Mouse (Mus musculus): ENCODE data around the gene Trim17. TPM values are rescaled to one million over a fixed set of nuclear protein-coding genes. Genes with fewer than 3 reads are reported as not detected.
A peak's percentile ranks its signal among the peaks of the same experiment; 100 is the strongest.

Gene Trim17
- polyA plus RNA-seq, 1 experiment from 2014 or later = 0.45 TPM

- Histone ChIP-seq H3K27ac (ENCODE audit: low read depth, low read length) (peak within 1 kb of the TSS; percentile 84), H3K4me1 (ENCODE audit: control insufficient read depth, insufficient read depth, low read length) (peaks cover 14% of the 10 kb centered on the region)
- under 1% methylated on average over 87 of the region's 95 CpGs for WGBS
Measured at GRCm38 (mm10) chr11:58938322-58939087, 16.0 kb upstream of the Trim17 start, which contains the start of gene Rnf187. Rnf187 (minus strand) TSS chr11:58938916.

GRCm38 (mm10) chr11:58939088-58939439 lies 15.4 kb upstream of the Trim17 start:
- peaks cover 5% of the 10 kb centered on the region; the same call in 1 of the 2 replicates for H3K36me3 ChIP-seq (ENCODE audit: control insufficient read depth, insufficient read depth, low read length)
- peak overlapping the region; percentile 90; the same call in 1 of the 2 replicates for H3K4me3 ChIP-seq (ENCODE audit: low read depth, low read length)
- ATAC-seq (ENCODE audit: low FRiP score) (no peak), DNase-seq (ENCODE audit: low spot score, missing footprints) (no peak)
- 17% methylated on average over 6 of the region's 6 CpGs for WGBS
- H3K4me1 ChIP-seq (ENCODE audit: control insufficient read depth, insufficient read depth, low read length) = peaks cover 14% of the 10 kb centered on the region
- H3K27ac ChIP-seq (ENCODE audit: low read depth, low read length) = peak overlapping the region; percentile 72
- H3K9me3 ChIP-seq (ENCODE audit: control insufficient read depth, low read length) = no peaks in the 10 kb centered on the region
- peak overlapping the region; percentile 97 for H3K9ac ChIP-seq (ENCODE audit: low read length)
- H3K27me3 ChIP-seq (ENCODE audit: control insufficient read depth, insufficient read depth, low read length) = no peaks in the 10 kb centered on the region
- peak overlapping the region; percentile 98 for H3K4me2 ChIP-seq

More at GRCm38 (mm10) chr11:58938322-58939087, 16.0 kb upstream of the Trim17 start, which contains the start of gene Rnf187:
- ATAC-seq (ENCODE audit: low FRiP score) (peak; percentile 96), DNase-seq (ENCODE audit: low spot score, missing footprints) (peak; percentile 100)
- peaks cover 8% of the 10 kb centered on the region for H3K36me3 ChIP-seq (ENCODE audit: control insufficient read depth, insufficient read depth, low read length)
- no peaks in the 10 kb centered on the region for H3K27me3 ChIP-seq (ENCODE audit: control insufficient read depth, insufficient read depth, low read length)
- peak within 1 kb of the TSS; percentile 97 for H3K9ac ChIP-seq (ENCODE audit: low read length)
- peak within 1 kb of the TSS; percentile 98 for H3K4me2 ChIP-seq
- no peaks in the 10 kb centered on the region for H3K9me3 ChIP-seq (ENCODE audit: control insufficient read depth, low read length)
- H3K4me3 ChIP-seq (ENCODE audit: low read depth, low read length) = peak within 1 kb of the TSS; percentile 90

- ATAC-seq (ENCODE audit: low FRiP score) (no peak), DNase-seq (ENCODE audit: low spot score, missing footprints) (no peak)
- H3K9ac ChIP-seq (ENCODE audit: low read length) = no peak overlapping the region
- no peaks in the 10 kb centered on the region for H3K9me3 ChIP-seq (ENCODE audit: control insufficient read depth, low read length)
- H3K4me1 ChIP-seq (ENCODE audit: control insufficient read depth, insufficient read depth, low read length) = 0 out of 2 replicates have a peak, but pooled peaks cover 4% of the 10 kb centered on the region
- no peak overlapping the region for H3K27ac ChIP-seq (ENCODE audit: low read depth, low read length)
- H3K4me3 ChIP-seq (ENCODE audit: low read depth, low read length) = no peak overlapping the region
- H3K27me3 ChIP-seq (ENCODE audit: control insufficient read depth, insufficient read depth, low read length) = no peaks in the 10 kb centered on the region
- WGBS = 74% methylated on average over 5 of the region's 5 CpGs
- no peaks in the 10 kb centered on the region for H3K36me3 ChIP-seq (ENCODE audit: control insufficient read depth, insufficient read depth, low read length)
- no peak overlapping the region for H3K4me2 ChIP-seq
Measured at GRCm38 (mm10) chr11:58944136-58944535, 10.3 kb upstream of the Trim17 start.

GRCm38 (mm10) chr11:58947306-58947705 lies 7.2 kb upstream of the Trim17 start:
- Histone ChIP-seq H3K4me2 (peak overlapping the region; percentile 83; the same call in 1 of the 2 replicates), H3K27ac (ENCODE audit: low read depth, low read length) (no peak overlapping the region), H3K9ac (ENCODE audit: low read length) (peak overlapping the region; percentile 80; the same call in 1 of the 2 replicates), H3K27me3 (ENCODE audit: control insufficient read depth, insufficient read depth, low read length) (no peaks in the 10 kb centered on the region), H3K36me3 (ENCODE audit: control insufficient read depth, insufficient read depth, low read length) (no peaks in the 10 kb centered on the region), H3K4me3 (ENCODE audit: low read depth, low read length) (no peak overlapping the region), H3K4me1 (ENCODE audit: control insufficient read depth, insufficient read depth, low read length) (peaks cover 11% of the 10 kb centered on the region), H3K9me3 (ENCODE audit: control insufficient read depth, low read length) (no peaks in the 10 kb centered on the region)
- no peak for ATAC-seq (ENCODE audit: low FRiP score)
- DNase-seq (ENCODE audit: low spot score, missing footprints) = no peak
- WGBS = 81% methylated on average over 3 of the region's 3 CpGs

- WGBS = 20% methylated on average over 23 of the region's 23 CpGs
- Histone ChIP-seq H3K36me3 (ENCODE audit: control insufficient read depth, insufficient read depth, low read length) (no peaks in the 10 kb centered on the region), H3K4me3 (ENCODE audit: low read depth, low read length) (peak overlapping the region; percentile 57), H3K4me2 (peak overlapping the region; percentile 83), H3K9me3 (ENCODE audit: control insufficient read depth, low read length) (no peaks in the 10 kb centered on the region), H3K9ac (ENCODE audit: low read length) (peak overlapping the region; percentile 80), H3K4me1 (ENCODE audit: control insufficient read depth, insufficient read depth, low read length) (peaks cover 11% of the 10 kb centered on the region), H3K27me3 (ENCODE audit: control insufficient read depth, insufficient read depth, low read length) (no peaks in the 10 kb centered on the region), H3K27ac (ENCODE audit: low read depth, low read length) (peak overlapping the region; percentile 98)
- DNase-seq (ENCODE audit: low spot score, missing footprints) = peak; percentile 92
- peak; percentile 47; the same call in 1 of the 2 replicates for ATAC-seq (ENCODE audit: low FRiP score)
Measured at GRCm38 (mm10) chr11:58947798-58948528, 6.5 kb upstream of the Trim17 start.

GRCm38 (mm10) chr11:58948542-58949479 lies 5.7 kb upstream of the Trim17 start, which contains the start of gene Hist3h2ba:
Hist3h2ba (plus strand) TSS chr11:58948920.
- Histone ChIP-seq H3K4me3 (ENCODE audit: low read depth, low read length) (peak within 1 kb of the TSS; percentile 57), H3K4me1 (ENCODE audit: control insufficient read depth, insufficient read depth, low read length) (peaks cover 15% of the 10 kb centered on the region), H3K27ac (ENCODE audit: low read depth, low read length) (peak within 1 kb of the TSS; percentile 98), H3K9ac (ENCODE audit: low read length) (peak within 1 kb of the TSS; percentile 96), H3K4me2 (peak within 1 kb of the TSS; percentile 83), H3K27me3 (ENCODE audit: control insufficient read depth, insufficient read depth, low read length) (no peaks in the 10 kb centered on the region), H3K9me3 (ENCODE audit: control insufficient read depth, low read length) (no peaks in the 10 kb centered on the region), H3K36me3 (ENCODE audit: control insufficient read depth, insufficient read depth, low read length) (no peaks in the 10 kb centered on the region)
- ATAC-seq (ENCODE audit: low FRiP score) = peak; percentile 91
- DNase-seq (ENCODE audit: low spot score, missing footprints) = peak; percentile 98
- under 1% methylated on average over 48 of the region's 48 CpGs for WGBS

GRCm38 (mm10) chr11:58949480-58950431 lies 4.7 kb upstream of the Trim17 start:
- DNase-seq (ENCODE audit: low spot score, missing footprints) (peak; percentile 95), ATAC-seq (ENCODE audit: low FRiP score) (peak; percentile 53)
- Histone ChIP-seq H3K9ac (ENCODE audit: low read length) (peak overlapping the region; percentile 96), H3K9me3 (ENCODE audit: control insufficient read depth, low read length) (no peaks in the 10 kb centered on the region), H3K4me1 (ENCODE audit: control insufficient read depth, insufficient read depth, low read length) (peaks cover 15% of the 10 kb centered on the region), H3K27ac (ENCODE audit: low read depth, low read length) (peak overlapping the region; percentile 98), H3K27me3 (ENCODE audit: control insufficient read depth, insufficient read depth, low read length) (no peaks in the 10 kb centered on the region), H3K4me3 (ENCODE audit: low read depth, low read length) (peak overlapping the region; percentile 57), H3K36me3 (ENCODE audit: control insufficient read depth, insufficient read depth, low read length) (no peaks in the 10 kb centered on the region), H3K4me2 (peak overlapping the region; percentile 83)
- WGBS = 5% methylated on average over 20 of the region's 20 CpGs
